Mouse (Mus musculus) kidney, postnatal 4 days (tissue): ENCODE measurements around the gene Nfkb1.

Source experiments
- DNase-seq, 2 experiments: peaks; one replicate each; pipeline ENCODE4 v3.0.0; 2021; ENCODE audit warnings: mixed read lengths in 2 of 2

Gene Nfkb1

DNA sequence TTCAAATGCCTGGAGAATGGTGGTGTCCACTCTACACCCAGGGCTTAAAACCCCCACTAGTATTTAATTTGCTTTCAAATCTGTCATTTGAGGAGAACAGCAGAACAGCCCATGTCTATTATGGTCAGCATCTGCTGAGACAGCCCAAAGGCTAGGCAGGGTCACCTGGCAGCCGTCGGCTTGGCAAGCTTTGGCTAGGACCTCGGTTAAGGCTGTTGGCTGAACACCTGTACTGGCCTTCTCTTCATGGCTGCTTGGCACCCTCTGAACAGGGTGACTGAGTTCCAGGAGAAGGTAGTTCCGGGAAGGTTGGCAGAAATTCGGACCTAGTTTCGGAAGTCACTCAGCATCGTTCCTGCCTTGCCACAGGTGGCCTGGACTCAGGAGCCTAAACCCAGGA is 109.1 kb downstream of the Nfkb1 start:
- no peak for DNase-seq

DNA sequence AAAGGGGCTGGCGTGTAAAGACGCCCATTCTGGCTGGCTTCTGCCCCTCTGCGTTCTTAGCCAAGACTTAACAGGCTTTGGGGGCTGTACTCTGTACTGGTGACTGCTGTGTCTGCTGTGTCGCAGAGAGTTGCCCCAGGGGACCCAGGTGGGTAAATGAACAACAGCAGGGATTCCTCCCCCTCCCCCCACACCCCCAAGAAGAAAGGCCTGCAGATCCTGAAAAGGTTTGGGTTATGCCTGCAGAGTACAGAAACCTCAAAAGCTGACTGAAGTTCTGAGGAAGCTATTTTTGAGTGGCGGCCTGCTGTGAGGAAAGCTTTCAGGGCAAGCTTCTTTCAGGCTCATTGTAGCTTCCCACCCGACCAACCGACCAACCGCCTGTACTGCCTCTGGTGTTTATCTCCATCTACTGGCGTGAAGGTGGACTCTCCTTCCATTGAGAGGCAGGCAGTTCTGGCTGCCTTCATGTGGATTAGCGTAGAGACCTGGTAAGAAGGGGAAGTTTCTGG is 109.7 kb downstream of the Nfkb1 start:
- peak; percentile 43 to 60 for DNase-seq

DNA sequence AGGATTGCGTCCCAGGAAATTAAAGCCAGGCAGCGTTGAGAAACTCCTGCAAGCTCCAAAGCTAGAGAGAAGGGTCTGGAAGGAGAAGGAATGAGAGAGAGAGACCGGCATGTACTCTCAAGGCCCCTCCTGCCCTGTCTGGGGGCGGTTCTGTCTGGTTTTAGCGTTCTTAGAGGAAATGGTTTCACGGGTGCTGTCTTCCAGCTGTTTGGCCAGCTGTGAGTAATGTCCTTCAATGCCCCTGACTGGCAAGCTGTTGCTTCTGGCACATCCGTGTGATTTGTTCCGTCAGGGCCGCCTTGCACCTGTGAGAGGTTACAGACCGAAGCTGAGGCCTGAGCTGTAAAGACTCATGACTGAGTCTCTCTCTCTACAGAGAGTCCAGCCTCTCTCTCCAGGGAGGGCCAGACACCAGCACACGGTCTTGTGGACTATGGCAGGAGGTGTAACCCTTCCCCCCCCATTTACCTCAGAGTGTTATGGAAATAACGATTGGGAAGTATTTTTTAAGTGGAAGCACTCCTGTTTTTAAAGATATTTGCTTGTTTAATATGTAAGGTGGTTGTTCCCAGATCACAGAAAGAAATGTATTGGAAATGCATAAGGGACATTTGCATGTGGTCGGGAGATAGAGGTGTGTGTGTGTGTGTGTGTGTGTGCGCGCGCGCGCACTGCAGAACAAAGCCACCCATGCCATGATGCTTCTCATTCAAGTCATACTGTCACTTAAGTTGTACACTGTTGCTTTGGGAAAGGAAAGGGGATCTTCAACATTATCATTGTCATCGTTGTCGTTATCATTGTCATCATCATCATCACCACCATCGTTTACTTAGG is 110.7 kb downstream of the Nfkb1 start:
- peak; percentile 34 to 49 for DNase-seq

DNA sequence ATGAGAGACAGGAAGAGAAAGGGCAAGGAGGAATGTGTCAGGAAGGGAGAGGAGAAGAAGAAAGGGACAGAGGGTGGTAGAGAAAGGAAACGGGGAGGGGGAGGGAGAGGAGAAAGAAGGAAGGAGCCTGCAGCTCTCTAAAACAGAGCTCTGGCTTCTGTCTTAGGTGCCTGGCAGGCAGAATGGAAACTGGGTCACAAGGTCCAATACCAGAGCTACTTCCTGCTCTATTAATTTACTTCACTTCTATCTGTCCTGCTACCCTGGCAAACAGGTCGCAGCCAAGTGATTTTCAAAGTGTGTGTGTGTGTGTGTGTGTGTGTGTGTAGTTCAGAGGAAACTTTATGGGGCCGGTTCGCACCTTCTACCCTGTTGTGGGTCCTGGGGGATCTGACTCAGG is 112.2 kb downstream of the Nfkb1 start:
- peak in 1 of 2 experiments; percentile 38 for DNase-seq

DNA sequence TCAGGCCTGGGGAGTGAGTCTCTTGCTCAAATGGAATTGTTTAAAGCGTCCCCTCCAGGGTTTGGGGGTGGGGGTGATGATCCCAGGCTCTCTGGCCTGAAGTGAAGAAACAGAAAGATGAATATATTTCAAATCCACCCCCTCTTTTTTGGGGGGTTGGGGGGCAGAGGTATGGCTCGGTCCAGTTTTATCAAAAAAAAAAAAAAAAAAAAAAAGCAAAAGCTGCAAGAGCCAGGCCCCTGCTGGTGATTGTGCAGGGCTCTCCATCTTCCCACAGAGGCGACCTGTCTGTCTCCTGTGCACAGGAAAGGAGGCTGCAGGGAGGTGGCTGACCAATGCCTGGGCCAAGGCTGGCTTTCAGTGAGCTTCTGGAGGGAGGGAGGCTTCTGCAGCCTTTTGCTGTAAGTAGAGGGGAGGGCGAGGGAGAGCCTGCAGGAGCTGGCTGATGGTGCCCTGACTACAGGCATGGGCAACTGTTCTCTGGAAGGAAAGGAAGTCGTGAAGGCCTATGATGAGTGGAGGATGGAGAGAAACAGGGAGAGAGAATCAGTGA is 112.7 kb downstream of the Nfkb1 start:
- DNase-seq, result no peak

DNA sequence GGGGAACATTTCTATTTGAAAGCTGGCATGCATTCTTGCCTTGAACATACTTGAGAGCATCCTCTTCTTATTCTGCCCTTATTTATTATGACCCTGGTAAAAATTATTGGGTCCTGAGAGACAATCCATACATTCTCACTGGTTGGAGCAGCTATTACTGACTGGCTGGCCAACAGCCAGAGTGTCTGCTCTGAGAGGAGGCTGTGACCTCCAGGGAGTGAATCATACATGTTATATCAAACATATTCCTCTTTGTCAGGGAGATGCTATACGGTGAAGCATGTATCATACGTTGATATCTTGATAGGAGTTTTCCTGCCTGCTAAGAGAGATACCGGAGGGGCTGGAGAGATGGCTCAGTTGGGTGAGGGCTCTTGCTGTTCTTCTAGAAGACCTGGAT is 116.2 kb downstream of the Nfkb1 start:
- DNase-seq, result no peak

DNA sequence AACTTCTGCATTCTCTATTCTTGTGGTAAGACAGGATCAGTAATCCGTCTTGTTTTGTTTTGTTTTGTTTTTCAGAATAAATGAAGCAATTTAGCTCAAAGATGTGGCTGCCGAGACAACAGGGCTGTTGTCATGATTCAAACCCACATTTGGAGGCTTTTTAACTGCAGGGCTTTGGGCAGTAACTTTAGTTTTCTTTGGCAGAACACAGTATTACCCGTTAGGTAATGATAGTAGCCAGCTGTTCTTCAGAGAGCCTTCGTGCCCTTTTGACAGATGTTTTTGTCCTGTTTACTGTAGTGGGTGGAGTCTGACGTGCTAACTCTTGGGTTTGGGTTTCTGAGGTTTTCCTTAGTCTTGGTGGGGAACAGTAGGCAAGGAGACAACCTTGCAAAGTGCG is 118.3 kb downstream of the Nfkb1 start:
- no peak for DNase-seq

DNA sequence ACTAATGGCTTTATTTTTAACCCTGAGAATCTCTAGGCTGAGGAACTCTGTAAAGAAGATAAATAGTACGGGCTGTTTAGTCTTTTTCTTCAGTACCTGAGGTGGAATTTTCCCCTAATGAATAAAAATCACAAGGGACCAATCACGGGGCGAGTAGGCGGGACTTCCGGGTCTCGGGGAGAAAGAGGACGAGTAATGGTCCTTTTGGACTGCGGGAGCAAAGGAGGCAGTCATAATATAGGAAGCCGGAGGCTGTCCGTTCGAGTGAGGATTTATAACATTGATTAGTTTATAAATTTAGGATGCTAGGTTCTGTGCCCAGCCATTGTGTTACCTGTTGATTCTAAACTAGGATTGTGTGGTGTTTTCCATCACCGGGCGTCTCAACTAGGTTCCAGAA is 119.8 kb downstream of the Nfkb1 start:
- DNase-seq, result peak; percentile 31 to 47

DNA sequence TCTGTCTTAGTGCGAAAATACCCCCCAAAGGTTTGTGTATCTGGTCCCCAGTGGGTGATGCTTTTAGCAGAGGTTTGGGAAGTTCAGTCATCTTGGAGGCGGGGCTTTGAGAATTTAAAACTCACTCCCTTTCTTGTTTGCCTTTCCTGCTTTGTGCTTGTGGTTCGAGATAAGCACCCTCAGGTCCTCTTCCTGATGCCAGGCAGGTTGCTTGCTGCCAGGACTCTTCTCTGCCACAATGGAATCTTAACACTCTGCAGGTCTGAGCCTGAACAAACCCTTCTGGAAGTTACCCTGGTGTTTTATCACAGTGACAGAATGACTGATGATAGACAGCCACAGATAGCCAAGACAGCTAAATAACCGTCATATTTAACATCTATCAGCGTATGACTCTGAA is 122.7 kb downstream of the Nfkb1 start:
- DNase-seq, result no peak

DNA sequence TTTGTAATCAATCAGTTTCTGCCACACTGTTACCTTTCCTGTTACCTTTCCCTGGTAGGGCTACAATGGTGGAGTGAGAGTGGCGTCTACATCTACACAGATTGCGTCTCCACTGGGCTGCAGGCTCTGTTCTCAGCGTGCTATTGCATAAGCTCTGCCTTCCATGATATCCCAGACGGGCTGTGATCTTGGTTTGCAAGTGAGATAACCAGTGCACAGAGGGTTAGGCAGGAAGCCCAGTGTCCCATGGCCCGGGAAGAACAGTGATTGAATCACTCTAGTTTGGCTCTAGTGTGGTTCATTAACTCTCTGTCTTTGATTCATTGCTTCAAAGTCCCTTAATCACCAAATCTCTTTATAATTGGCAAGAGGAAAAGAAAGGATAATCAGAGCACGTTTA is 123.5 kb downstream of the Nfkb1 start:
- no peak for DNase-seq

DNA sequence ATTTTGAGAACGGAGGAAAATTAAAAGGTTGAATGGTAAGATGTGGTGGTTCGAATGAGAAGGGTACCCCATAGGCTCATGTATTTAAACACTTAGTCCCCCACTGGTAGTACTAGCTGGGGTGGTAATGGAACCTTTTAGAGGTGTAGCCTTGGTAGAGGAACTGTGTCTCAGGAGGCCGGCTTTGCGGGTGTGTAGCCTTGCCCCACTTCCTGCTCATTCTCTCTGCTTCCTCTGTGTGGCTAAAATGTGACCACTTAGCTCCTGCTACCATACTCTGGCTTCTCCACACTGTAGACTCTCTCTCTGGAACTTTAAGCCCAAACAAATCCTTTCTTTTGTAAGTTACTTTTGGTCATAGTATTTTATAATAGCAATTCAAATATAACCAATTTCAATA is 126.0 kb downstream of the Nfkb1 start:
- no peak for DNase-seq

DNA sequence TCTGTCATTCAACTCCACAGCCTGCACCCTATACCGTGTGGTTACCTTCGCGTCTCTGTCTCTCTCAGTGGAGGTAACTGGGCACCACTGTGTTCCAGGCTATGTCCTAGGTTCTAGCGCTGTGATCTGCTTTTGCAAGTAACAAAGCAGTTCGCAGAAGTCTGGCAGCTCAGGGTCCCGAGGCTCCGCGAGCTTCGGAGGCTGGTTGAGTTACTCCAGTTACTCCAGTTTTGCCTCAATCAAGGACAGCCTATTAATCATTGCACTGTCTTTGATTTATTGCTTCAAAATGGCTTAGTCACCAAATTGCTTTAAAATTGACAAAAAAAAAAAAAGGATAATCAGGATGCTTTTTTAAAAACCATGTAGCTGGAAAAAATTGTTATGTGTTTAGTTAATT is 126.6 kb downstream of the Nfkb1 start:
- no peak for DNase-seq

DNA sequence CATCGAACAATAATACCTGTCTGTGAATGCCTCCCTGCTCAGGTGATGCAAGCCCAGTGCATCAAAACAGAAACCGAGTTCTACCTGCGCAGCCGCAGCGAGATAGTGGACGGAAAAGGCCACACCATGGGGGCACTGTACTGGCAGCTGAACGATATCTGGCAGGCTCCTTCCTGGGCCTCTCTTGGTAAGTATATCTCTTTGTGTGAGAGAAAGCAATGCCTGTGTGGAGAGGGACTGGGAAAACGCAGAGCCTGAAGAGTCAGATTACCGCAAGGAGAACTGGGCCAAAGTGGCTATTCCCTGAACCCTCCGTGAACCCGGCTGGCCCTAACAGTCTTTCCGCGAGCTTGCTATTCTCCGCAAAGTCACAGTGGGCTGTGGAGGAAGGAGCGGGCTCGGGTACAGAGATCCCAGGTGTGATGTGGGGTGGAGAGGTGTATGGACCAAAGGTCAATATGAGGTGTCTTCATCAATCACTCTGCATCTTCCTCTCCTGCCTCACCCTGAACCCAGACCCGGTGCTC is 128.1 kb downstream of the Nfkb1 start:
- no peak for DNase-seq

DNA sequence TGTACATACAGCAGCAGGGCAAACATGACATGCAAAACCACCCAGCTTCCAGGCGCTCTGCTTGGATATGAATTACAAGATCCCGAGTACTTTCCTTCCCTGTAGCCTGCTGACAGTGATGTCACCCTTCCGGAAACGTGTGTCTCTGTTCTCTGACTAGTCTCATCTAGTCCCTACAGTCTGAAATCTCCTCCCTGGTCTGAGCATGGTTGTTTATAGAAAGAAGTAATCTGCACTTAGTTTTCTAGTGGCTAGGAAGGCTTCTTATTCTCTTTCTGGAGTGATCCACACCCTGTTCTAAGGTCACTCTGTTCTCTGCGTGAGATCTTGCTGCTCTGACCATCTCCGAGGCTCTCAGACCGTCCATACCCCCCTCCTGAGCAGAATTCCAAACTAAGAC is 129.3 kb downstream of the Nfkb1 start:
- no peak for DNase-seq

DNA sequence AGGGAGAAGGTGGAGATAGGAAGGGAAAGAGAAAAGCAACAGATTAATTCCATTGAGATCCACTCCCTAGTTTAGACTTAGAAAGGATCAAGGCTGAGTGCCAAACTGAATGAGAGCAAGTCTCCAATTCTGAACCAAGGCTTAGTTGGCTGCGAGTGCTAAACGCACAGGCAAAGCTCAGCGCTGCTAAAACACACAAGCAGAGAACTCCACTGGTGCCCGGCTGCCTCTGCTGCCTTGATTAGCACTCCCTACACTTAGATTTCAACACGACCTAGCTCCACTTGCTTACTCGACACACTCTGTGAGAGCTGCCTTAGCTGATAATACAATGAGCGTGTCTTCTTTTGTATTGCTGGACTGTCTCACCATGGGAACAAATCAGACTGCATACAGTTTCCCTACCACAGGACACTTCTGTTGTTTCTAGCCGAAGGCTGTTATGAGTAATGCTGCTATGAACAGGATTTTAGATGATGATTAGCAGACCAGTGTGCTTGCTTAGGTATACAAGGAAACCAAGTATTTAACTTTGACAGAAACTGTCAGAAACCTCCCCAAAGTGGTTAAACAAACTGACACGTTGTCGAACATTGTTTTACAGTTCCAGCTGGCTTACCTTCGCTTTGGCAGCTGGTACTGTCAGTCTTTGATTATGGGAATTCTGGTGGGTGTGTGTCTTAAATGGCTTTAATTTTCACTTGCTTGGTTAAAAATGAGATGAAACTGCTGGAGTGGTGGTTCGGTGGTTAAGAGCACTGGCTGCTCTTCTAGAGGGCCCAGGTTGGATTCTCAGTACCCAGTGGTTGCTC is 134.3 kb downstream of the Nfkb1 start:
- DNase-seq, result no peak

DNA sequence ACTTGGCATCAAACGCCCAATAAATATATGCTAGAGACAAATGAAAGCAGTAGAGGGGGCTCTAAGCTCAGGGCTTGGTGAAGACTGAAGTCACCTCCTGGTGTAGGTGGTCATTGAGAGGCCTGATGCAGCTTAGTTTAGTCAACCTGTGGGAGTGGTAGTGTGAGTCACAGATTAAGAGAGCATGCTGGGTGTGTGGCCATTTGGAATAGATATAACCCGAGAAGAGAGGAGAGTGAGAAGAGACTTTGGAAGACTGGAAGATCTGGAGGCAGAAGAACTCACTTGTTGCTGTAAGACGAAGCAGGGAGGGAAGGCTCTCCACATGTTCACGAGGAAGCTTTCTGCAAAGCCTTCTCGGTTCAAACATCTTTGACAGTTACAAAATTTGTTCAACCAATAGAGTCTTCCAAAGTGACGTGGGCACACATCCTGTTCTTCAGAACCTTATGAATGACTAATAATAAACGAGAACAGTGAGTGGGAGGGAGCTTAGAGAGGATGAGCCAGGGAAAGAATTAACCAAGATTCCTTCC is 135.2 kb downstream of the Nfkb1 start:
- no peak for DNase-seq

DNA sequence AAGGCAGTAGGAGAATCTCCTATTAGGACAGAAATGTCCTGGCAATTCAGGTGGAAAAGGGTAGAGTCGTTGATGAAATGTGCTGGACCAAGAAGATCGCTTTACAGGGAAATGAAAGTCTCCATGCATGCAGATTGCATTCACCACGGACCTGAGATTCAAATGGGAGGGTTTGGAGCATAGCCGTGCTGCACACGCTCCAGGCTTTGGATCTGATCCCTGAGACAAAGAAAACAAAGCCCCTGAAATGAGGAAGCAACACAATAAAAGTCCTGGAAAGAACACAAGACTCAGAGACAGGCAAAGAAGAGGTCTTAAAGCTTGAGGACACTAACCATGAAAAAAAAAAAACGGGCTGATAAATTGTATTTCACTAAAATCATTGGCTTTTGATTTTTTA is 136.2 kb downstream of the Nfkb1 start:
- no peak for DNase-seq

DNA sequence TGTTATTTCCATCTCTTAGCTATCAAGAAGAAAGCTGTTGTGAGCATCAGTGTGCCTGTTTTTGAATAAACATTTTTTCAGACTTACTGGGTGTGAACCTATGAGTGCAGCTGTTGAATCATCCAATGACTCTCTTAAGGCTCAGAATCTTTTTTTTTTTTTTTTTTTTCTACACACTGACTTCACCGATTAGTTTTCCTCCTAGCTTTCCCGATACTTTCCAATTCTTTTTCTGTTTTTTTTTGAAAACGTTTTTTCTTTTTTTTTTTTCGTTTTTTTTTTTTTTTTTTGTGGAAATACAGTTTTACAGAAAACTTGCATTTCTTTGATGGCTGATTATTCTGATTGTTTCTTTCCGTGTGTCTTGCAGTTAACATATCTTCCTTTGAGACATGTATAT is 138.5 kb downstream of the Nfkb1 start:
- no peak for DNase-seq

DNA sequence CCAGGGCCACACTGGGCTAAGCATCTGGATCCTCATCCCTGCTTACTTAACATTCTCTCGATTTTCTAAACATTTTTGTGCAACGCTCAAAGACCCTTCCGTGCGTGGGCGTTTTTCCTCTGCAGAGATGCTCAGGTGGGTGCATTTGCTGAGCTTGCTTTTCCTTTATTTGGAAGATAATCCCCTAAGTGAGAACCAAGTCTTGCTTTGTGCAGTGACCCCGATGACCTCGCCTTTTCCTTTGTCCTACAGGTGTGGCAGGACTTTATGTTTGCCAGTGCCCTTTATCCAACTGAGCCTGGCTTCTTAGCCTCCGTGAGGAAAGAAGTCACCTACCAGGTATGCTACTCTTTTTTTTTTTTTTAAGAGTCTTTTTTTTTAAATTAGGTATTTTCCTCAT is 144.0 kb downstream of the Nfkb1 start:
- DNase-seq, result no peak

DNA sequence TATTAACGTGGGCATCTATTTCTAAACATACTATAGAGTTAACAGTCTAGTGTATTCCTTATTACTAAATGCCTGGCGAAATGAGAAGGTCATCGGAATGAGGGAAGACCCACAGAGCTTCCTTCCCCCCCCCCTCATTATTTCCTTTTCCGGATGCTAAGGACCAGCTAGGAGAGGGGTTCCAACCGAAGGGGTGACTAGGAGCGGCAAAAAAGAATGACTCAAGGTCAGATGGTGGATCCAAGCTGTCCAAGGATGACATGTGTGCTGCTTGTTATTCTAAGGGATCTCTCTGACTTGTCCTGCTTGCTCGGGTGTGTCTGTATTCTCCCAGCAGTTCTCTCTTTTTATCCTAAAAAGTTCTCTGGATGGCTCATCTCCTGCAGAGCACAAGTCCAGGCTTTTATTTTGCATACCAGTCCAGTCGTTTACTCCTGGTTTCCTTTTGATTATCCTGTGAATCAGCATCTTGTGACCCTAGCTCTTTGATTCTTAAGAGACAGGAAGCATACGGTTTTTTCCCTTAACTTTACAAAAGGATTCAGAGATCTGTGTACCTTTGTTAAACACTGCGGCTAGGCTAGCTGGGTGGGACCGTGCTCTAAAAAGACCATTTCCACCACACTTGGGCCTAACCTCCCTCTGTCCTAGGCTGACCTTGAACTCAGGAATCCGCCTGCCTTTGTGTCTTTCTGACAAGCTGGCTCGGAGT is 145.0 kb downstream of the Nfkb1 start:
- DNase-seq, result no peak
